Mouse (Mus musculus) T-helper 17 cell (primary cell): Measurements from ENCODE around the gene Rubcn.
"Not testable (repeated sequence)": the region's sequence is repeated elsewhere in the genome, so short reads cannot be mapped to it uniquely, and the experiment has no call there.

ENCODE experiments used
- in situ Hi-C, 2 experiments: fragments of 300-600 bp; cut with MboI, MseI; formaldehyde crosslinking; loops; 1 replicate in 1 of 2; 2 replicates in 1 of 2; pipeline ENCODE4 v1.15.1; 2025; ENCODE audit warnings: high pct_unique_total_duplicates in 2 of 2

Gene Rubcn

DNA sequence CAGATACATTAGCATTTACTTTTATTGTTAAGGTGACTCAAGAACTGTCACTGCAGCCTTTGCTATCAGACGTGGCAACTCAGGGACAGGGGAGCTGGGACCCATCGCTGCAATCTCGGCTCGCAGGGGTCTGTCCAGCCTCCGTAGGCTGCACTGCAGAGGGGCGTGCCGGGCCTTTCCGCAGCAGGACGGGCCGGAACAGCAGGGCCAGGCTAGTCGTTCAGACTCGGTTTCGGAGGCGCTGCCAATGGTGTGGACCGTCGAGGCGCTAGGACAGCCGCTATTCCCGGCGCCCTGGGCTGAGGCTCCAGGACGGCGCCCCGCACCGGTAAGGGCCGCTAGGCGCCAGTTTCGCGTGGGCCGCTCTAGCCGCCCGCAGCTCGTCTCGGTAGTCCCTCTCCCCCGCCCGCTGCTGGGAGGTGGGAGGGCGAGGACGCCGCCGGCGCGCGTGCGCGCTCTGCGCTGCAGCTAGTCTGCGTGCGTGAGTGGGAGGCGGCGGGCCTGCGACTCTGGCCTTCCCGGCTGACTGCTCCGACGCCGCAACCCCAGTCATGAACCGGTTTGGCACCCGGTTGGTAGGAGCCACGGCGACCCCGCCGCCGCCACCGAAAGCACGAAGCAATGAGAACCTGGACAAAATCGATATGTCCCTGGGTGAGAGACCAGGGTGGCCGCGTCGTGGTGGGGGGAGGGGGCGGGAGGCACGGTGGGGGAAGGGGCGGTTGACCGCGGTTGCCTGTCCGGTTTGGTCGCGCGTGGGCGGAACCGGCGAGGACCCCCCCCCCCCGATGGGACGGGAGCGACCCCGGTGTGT is at the start of gene Rubcn, which contains the start of gene Fyttd1:
Gene Rubcn, minus strand, starts transcription at position 424 of the 814 bp plus-strand sequence.
Gene Fyttd1, plus strand, starts transcription at position 158 of the 814 bp plus-strand sequence.
- in situ Hi-C loops: no loop called here

DNA sequence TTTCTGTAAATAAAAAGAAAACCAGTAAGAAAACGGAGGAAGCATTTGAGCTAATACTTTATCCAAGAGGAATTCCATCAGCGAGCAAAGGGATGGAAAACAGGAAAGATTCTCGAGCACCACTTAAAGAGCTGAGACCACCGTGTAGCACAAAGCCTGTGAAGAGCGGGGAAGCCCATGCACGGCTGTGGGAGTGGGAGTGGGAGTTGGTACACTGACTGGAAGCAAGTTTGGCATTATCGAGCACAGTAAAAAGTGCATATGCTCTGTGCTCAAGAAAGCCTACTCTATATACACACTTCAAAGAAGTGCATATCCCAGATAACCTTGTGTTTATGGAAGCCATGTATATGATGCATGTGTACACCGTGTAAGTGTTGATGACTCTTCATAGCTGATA is 49.5 kb upstream of the Rubcn start:
- in situ Hi-C loops: no loop called here

DNA sequence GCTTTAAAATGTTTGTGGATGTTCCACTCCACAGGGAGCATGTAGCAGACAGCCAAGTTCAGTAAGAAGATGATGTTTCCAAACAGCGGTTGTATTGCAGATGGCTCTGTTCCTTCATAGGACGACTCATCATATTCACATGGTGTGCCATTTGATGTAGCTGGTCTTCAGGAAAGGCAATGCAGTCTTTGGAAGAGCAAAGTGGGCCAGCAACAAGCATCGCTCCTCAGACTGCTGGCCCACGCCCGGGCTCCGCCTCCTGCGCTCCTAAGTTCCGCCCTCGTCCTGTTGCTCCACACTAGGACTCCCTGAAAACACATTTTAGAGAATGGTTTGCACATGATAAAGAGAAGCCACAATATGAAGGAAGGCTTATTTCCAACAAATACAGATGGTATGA is 49.1 kb upstream of the Rubcn start:
- in situ Hi-C loops: not testable (repeated sequence)

DNA sequence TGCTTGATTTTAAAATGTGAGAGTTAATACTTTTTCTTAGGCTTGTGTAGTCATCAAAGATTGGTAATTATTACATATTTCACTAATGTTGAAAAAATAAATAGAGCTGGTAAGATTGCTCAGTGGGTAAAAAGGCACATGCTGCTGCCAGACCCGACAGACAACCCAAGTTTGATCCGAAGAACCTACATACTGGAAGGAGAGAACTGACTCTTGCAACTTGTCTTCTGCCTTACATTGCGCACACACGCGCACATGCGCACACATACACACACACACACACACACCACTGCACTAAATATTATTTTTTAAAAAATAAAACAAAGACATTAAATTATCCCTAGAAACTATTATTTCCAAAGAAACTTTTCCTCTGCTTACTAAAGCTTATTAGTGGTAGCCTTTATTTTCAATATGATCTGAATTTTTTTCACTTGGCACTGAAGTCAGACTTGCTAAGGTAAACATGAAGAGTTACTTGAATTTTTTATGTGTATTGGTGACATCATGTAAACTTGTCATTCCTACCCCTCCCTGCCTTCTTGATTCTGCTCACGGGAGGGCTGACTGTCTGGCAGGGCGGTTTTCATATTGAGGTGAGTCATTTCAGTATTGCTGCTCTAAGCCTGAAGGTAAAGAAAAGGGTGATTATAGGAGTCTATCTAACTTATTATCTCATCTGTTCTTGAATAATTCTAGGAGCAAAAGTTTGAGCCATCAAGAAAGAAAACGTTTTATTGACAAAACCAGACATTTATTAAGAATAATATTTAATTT is 37.9 kb upstream of the Rubcn start:
- in situ Hi-C loops: no loop called here

DNA sequence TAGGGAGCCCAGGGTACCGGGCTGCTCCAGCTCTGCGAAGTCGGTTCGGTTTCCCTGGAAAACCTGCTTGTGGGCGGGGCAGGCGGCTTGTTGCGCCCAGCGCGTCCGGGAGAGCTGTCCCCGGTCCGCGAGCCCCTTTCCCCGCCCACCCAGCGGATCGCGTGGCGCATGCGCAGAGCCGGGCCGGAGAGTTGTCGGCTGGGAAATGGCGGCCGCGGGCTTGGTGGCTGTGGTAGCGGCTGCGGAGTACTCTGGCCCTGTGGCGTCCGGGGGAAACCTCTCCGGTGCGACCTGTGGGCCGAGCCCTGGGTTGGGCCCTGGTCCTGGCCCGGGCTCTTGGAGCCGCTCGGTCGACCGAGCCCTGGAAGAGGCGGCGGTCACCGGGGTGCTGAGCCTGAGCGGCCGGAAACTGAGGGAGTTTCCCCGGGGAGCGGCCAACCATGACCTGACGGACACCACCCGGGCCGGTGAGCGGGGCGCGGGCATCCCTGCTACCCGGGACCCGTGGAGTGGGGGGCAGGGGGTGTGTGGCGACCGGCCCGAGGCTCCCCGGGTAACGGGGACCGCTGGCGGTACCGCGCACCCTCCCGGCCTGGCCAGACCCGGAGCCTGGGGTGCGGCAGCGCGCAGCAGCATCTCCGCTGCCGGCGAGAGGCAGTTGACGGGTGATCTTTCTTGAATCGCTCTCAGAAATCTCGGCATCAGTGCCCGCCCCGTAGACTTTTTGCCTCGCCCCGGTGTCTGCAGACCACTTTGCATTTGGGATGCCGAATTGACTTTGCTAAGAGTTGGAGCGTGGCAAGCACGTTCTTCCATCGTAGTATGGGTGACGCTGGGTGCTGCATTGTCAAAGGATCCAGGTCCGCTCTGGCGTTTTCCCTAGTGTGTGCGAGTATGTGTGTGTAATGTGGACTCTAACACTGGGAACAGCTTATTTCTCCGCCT is 36.6 kb upstream of the Rubcn start, which contains the start of gene Lrch3:
Gene Lrch3, plus strand, starts transcription at position 164 of the 945 bp plus-strand sequence.
- in situ Hi-C loops: no loop called here

DNA sequence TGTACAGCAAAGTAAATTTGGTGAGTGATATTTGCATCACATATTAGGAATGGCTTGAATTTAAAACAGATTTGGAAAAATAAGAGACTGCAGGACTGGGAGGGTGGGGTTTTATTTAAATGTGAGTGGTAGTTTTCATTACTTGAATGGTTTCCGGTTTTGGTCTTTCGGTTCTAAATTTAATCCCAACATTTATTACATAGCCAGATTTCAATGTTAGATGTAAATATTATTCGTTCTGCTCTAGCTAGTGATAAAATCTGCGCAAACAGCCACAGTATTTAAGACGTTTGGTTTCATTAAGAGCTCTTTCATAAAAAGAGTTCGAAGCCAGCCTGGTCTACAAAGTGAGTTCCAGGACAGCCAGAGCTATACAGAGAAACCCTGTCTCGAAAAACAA is 35.6 kb upstream of the Rubcn start:
- in situ Hi-C loops: no loop called here

DNA sequence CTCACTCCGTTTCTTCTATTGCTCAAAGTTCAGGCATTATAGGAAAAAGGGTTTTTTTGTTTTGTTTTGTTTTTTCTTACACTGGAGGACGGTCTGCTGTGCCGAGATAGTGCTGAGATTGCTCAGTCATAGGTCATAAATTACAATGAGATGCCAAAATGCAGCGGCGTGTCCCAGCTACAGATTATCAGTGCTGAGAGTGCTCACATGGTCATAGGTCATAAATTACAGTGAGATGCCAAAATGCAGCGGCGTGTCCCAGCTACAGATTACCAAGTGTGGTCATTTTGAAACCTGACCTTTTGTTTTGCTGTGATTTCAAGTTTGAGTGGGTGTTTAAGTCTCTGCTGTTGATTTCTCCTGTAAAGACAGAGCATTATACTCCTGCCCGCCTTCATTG is 29.2 kb upstream of the Rubcn start:
- in situ Hi-C loops: no loop called here

DNA sequence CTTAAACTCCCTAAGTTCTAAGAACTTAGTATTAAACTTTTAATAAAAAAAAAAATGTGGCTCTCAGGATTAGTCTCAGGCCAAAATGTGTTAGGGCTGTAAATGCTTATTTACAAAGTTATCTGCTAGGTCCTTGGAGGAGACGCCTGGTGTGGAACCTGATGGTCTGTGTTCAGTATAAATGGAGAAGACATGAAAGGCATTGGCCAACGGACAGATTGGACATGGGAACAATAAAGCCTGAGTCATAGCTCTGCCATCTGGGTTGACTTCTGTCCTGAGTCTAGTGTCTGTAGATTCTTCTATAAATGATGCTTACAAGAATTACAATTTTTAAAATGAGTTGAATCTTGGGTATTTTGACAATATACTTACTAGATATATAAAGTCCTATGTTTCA is 28.6 kb upstream of the Rubcn start:
- in situ Hi-C loops: no loop called here

DNA sequence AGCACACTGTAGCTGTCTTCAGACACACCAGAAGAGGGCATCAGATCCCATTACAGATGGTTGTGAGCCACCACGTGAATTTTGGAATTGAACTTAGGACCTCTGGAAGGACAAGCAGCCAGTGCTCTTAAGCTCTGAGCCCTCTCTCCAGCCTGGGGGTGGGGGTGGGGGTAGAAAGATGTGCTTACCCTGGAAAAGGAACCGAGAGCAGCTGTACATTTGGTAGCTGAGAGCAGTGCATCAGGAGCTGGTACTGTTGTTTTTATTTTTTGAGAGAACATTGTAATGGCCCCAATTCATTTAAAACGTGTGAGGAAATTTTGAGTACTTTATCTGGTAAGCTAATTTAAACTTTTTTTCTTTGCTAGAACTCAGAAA is 24.5 kb upstream of the Rubcn start:
- in situ Hi-C loops: no loop called here

DNA sequence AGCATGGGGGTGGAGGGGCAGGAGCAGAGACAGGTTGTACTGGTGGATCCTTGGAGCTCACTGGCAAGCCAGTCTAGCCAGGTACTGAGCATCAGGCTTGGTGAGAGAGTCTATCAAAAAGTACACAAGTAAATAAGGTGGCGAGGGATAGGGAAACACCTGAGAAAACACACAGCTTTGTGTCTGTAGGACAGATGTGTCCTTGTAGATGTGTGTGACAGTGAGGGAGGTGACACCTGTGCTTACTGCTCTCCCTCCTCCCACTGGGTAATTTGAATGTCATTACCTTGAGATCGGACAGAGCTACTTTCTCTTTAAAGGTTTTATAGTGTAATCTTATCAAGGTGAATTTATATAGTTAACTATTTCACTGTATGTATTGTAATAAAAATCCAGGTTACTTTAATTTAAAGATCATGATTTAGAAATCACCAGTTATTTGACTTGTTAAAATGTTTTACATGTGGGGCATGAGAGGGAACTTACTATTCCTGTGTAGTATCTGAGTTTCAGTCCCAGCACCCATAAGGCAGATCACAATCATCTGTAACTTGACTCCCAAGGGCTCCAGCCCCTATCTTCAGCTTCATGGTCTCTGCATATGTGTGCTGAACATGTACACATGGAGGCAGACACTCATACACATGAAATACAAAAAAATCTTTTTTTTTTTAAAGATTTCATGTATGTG is 23.9 kb upstream of the Rubcn start:
- in situ Hi-C loops: no loop called here

DNA sequence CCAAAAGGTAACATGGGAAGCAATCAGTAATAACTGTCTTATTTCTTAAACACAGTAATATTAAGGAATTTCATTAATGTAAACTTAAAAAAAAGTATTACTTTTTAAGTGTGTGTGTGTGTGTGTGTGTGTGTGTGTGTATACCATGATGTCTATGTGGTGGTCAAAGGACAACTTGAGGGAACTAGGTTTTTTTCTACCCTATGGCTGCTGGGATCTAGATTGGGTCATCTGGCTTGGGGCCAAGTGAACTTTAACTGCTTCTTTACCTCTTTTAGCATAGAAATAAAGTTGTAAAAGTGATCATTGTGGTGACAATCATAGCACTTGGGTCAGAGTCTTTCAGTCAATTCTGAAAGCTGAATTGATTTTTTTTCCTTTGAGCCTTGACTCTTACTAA is 18.6 kb upstream of the Rubcn start:
- in situ Hi-C loops: loop anchor here in 1 of 2 experiments (10.0 kb wide), 1 partner anchor 191 kb away; no protein-coding TSS in a partner anchor

DNA sequence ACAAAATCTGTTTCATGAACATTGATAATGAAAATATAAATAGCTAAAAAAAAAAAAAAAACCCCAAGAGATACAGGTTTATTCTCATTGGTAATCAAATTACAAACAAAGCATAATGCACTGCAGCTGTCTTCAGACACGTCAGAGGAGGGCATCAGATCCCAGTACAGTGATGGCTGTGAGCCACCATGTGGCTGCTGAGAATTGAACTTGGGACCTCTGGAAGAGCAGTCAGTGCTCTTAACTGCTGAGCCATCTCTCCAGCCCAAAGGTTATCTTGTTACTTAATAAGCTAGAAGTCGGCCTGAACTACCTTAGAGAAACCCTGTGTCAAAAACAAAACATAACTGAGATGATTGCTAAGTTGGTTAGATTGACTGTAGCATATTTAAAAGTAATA is 12.3 kb upstream of the Rubcn start:
- in situ Hi-C loops: loop anchor here in 1 of 2 experiments (5.0 to 10.0 kb wide), 2 partner anchors 73 to 185 kb away; no protein-coding TSS in a partner anchor

DNA sequence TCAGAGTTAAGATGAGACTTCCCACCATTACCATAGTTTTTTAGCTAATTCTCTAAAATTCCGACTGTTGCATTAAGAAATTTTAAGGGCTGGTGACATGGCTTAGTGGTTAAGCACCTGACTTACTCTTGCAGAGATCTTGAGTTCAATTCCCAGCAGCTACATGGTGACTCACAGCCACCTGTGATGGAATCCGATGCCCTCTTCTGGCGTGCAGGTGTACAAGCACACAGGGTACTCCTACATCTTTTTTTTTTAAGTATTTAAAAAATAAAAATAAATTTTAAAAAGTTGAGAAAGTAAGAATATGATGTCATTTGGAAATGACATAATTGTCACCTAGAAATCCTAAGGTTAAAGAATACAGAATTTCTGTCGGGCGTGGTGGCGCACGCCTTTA is 10.4 kb upstream of the Rubcn start:
- in situ Hi-C loops: no loop called here

DNA sequence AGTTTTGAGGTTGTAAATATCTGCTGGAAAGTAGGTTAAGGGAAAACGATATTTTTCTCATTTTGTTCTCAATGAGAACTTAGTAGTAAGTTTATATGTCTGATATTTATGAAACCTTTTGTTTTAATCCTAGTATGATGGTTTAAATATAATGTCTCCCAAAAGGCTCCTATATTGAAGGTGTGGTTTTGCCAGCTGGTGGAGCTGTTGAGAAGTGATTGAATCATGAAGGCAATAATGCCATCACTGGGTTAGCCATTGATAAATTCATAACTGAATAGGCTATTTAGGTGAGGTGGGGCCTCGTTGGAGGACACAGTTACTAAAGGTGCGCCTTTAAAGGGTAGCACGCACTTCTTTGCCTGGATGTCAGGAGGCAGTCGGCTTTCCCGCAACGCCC is 4.0 kb upstream of the Rubcn start:
- in situ Hi-C loops: no loop called here

DNA sequence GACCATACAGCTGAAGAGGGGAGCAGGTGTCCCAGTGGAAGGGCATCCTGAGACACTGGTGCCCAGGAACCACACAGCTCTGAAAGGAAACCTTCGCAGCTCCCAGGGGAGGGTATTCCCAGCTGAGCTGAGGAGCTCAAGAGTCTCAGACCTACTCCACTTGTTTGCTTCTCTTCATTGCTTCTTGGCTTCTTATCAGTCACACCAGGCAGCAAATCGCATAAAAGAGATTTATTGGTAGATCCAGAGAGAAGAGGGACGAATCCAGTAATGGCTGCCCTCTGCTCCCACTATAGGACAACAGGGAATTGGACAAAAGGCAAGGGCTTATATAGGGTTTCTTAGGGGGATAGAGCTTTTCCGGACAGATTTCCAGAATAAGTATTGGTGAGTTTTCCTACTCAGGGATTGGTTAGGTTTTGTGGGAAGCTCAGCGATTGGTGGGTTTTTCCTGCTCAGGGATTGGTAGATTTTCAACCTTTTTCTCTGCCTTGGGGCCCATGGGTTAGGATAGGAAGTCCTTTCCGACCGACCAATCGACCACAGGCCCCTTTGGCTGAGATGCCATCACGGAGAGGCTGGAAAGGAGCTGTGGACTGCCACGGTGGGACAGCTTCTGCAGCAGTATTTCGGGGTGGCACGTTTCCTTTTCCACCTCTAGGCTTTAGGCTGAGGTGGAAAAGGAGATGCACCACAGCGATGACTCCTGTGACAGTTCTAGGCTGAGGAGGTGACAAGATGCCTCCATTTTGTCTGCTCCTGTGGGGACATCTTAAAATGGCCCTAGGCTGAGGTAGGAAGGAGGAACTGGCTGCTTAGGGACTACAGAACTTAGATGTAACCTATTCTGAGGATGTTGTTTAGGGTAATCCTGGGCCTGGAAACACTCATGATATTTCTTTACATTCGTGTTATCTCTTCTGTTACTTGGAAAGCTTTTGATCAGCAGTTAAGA is 1.7 kb upstream of the Rubcn start:
- in situ Hi-C loops: no loop called here

DNA sequence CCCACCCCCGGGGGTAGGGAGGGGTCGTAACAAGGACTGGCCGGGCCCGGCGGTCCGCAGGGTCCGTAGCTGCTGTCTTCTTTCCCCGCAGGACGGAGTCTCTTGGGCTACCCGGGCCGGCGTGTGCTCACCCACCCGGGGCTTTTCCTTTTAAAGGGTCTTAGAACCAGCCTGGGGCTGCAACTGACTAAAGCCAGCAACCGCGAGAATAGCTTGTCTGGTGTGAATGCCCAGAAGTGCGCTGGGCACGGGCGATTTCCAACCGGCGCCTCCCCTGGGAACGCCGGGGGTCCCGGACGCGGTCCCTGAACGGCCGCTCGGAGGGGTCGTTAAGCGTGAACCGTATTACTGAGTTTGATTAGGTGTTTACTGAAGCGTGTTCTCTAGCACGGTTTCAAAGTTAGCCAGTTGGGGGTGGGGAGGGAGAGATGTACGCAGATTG is 612 bp upstream of the Rubcn start:
- in situ Hi-C loops: no loop called here

DNA sequence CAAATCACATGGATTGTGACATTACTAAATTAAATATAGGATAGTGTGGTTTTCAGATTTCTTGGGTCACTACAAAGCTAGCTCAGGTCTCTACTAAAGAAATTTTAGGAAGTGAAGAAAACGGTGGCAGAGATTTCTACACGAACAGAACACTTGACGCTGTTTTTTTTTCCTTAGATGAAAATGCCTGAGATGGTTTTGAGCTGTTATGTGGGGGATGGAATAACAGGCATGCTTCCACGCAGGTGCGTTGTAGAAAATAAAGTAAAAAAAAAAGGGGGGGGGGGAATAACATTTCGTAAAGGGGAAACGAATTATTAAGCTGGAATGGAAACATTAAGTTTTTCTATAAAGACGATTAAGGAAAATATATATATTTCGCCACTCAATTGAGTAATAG is 735 bp downstream of the Rubcn start:
- in situ Hi-C loops: no loop called here

DNA sequence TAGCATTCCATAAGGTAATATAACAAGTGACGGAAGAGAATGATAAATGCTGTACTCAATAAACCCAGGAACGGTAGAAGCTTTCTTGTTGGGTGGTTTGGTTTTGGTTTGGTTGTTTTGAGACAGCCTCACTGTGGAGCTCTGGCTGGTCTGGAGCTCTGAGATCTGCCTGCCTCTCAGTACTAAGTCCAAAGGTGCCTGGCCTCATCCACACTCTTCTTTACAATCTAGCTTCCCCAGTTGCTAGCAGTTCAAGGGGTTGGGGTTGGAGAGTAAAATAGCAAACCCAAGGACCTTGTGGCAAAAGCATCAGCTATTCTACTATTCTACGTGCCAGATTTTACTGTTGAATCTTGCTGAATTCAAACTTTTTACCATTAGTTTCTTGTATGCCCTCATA is 1.7 kb downstream of the Rubcn start:
- in situ Hi-C loops: no loop called here

DNA sequence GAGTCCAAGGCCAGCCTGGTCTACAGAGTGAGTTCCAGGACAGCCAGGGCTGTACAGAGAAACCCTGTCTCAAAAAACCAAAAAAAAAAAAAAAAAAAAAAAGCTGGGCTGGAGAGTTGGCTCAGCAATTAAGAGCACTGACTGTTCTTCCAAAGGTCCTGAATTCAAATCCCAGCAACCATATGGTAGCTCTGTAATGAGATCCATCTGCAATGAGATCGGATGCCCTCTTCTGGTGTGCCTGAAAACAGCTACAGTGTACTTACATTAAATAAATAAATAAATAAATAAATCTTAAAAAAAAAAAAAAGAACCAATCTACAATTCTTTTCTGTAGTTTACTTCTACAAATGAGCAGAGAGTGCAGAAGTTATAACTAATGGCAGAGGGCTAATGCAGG is 2.3 kb downstream of the Rubcn start:
- in situ Hi-C loops: not testable (repeated sequence)

DNA sequence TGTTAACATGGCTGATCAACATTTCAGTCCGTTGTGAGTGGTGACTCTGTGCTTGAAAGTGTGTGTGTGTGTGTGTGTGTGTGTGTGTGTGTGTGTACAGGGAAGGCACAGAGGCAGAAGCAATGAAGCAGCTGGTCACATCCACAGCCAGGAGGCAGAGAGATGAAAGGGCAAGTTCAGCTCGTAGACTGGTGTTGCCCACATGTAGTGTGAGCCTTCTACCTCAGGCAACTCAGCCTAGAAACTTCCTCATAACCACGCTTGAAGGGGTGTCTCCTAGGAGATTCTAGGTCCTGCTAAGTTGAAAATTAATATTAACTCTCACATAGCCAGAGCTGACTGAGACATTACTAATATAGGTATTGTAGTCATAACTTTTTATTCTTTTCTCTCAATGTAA is 4.2 kb downstream of the Rubcn start:
- in situ Hi-C loops: no loop called here
